Mouse (Mus musculus): ENCODE measurements around the gene Slc5a10. TPM values are rescaled to one million over a fixed set of nuclear protein-coding genes. Genes with fewer than 3 reads are reported as not detected.

Slc5a10 gene
- polyA plus RNA-seq, 1 experiment from 2014 or later = 0.06 TPM

GRCm38 (mm10) chr11:61713157-61713855, 7.3 kb downstream of the Slc5a10 start:
- H3K4me3 ChIP-seq (ENCODE audit: low read depth, low read length) = no peak overlapping the region

GRCm38 (mm10) chr11:61708928-61709327, 11.7 kb downstream of the Slc5a10 start:
- no peak for ATAC-seq
- WGBS = 75% methylated on average over 3 of the region's 3 CpGs
- no peaks in the 10 kb centered on the region for H3K9me3 ChIP-seq (ENCODE audit: low read length)

More at GRCm38 (mm10) chr11:61713157-61713855, 7.3 kb downstream of the Slc5a10 start:
- WGBS = 70% methylated on average over 15 of the region's 15 CpGs
- Histone ChIP-seq H3K9ac (replicated peaks; ENCODE audit: low read depth) (no peak overlapping the region), H3K27ac (ENCODE audit: low read length) (no peak overlapping the region), H3K9me3 (ENCODE audit: low read length) (no peaks in the 10 kb centered on the region), H3K4me1 (ENCODE audit: insufficient read depth, low read depth, low read length) (no peaks in the 10 kb centered on the region), H3K27me3 (replicated peaks; ENCODE audit: insufficient read depth, low read length) (no peaks in the 10 kb centered on the region), H3K4me2 (replicated peaks; ENCODE audit: low read depth, low read length) (no peak overlapping the region), H3K36me3 (ENCODE audit: insufficient read depth, low read length) (no peaks in the 10 kb centered on the region)
- ATAC-seq (no peak), DNase-seq (ENCODE audit: low spot score) (no peak)
- TF ChIP-seq EP300 (IDR thresholded peaks at IDR 0.05) (no peak), CTCF (IDR thresholded peaks at IDR 0.05) (no peak)

DNA sequence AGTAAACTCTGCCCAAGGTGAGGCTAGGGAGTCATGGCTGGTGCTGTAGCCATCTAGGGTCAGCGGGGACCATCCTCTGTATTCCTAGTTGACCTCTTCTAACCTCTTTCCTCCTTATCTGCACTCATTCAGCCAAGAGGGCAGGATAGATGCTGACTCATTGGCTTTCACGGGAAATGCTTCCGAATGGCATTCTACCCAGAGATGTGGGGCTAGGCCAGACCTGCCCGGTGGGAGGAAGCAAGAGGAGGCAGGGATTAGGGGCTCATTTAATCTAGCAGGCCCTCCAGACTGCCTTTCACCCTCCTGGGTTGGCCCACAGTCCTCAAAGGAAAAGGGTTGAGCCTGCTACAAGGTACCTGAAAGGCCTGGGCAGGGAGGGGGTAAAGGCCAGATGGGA, 14.4 kb downstream of the Slc5a10 start:
- Histone ChIP-seq H3K9ac (replicated peaks; ENCODE audit: low read depth) (no peak overlapping the region), H3K27ac (ENCODE audit: low read length) (no peak overlapping the region), H3K4me3 (ENCODE audit: low read depth, low read length) (no peak overlapping the region), H3K4me1 (ENCODE audit: insufficient read depth, low read depth, low read length) (no peaks in the 10 kb centered on the region), H3K27me3 (replicated peaks; ENCODE audit: insufficient read depth, low read length) (no peaks in the 10 kb centered on the region), H3K36me3 (ENCODE audit: insufficient read depth, low read length) (no peaks in the 10 kb centered on the region), H3K4me2 (replicated peaks; ENCODE audit: low read depth, low read length) (no peak overlapping the region), H3K9me3 (ENCODE audit: low read length) (no peaks in the 10 kb centered on the region)
- DNase-seq (ENCODE audit: low spot score) (no peak), ATAC-seq (no peak)
- WGBS = 53% methylated on average over 4 of the region's 4 CpGs
- no peak for TF ChIP-seq CTCF (IDR thresholded peaks at IDR 0.05)
- no peak for TF ChIP-seq EP300 (IDR thresholded peaks at IDR 0.05)

More at GRCm38 (mm10) chr11:61708928-61709327, 11.7 kb downstream of the Slc5a10 start:
- no peak overlapping the region for H3K9ac ChIP-seq (replicated peaks; ENCODE audit: low read depth)
- no peaks in the 10 kb centered on the region for H3K36me3 ChIP-seq (ENCODE audit: insufficient read depth, low read length)
- no peak overlapping the region for H3K4me2 ChIP-seq (replicated peaks; ENCODE audit: low read depth, low read length)
- H3K27me3 ChIP-seq (replicated peaks; ENCODE audit: insufficient read depth, low read length) = no peaks in the 10 kb centered on the region
- no peak overlapping the region for H3K27ac ChIP-seq (ENCODE audit: low read length)
- H3K4me1 ChIP-seq (ENCODE audit: insufficient read depth, low read depth, low read length) = no peaks in the 10 kb centered on the region
- H3K4me3 ChIP-seq (ENCODE audit: low read depth, low read length) = no peak overlapping the region
- DNase-seq (ENCODE audit: low spot score) = no peak
- TF ChIP-seq CTCF (IDR thresholded peaks at IDR 0.05) (no peak), EP300 (IDR thresholded peaks at IDR 0.05) (no peak)

- no peak overlapping the region for H3K4me2 ChIP-seq (replicated peaks; ENCODE audit: low read depth, low read length)
- H3K9ac ChIP-seq (replicated peaks; ENCODE audit: low read depth) = no peak overlapping the region
- WGBS = 87% methylated on average over 2 of the region's 2 CpGs
- H3K4me3 ChIP-seq (ENCODE audit: low read depth, low read length) = no peak overlapping the region
- DNase-seq (ENCODE audit: low spot score) = no peak
- H3K9me3 ChIP-seq (ENCODE audit: low read length) = no peaks in the 10 kb centered on the region
- TF ChIP-seq EP300 (IDR thresholded peaks at IDR 0.05) (no peak), CTCF (IDR thresholded peaks at IDR 0.05) (no peak)
- H3K36me3 ChIP-seq (ENCODE audit: insufficient read depth, low read length) = no peaks in the 10 kb centered on the region
- H3K4me1 ChIP-seq (ENCODE audit: insufficient read depth, low read depth, low read length) = no peaks in the 10 kb centered on the region
- no peak for ATAC-seq
- H3K27me3 ChIP-seq (replicated peaks; ENCODE audit: insufficient read depth, low read length) = no peaks in the 10 kb centered on the region
- no peak overlapping the region for H3K27ac ChIP-seq (ENCODE audit: low read length)
These were observed 15.0 kb downstream of the Slc5a10 start for GRCm38 (mm10) chr11:61705581-61705980.

DNA sequence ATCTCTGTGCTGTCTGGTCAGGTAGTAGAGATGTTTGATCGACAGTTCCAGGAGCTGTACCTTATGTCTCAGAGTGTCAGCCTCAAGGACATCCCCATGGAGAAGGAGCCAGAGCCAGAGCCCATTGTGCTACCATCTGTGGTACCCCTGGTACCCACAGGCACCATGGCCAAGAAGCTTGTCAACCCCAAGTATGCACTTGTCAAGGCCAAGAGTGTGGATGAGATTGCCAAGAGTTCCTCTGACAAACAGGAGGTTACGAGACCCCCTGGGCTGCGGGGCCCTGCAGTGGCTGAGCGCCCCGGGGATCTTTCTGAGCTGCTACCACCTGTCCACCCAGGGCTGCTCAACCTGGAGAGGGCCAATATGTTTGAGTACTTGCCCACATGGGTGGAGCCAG, 18.1 kb downstream of the Slc5a10 start:
- Histone ChIP-seq H3K4me3 (ENCODE audit: low read depth, low read length) (no peak overlapping the region), H3K27ac (ENCODE audit: low read length) (no peak overlapping the region), H3K9ac (replicated peaks; ENCODE audit: low read depth) (no peak overlapping the region), H3K9me3 (ENCODE audit: low read length) (no peaks in the 10 kb centered on the region), H3K4me1 (ENCODE audit: insufficient read depth, low read depth, low read length) (no peaks in the 10 kb centered on the region), H3K27me3 (replicated peaks; ENCODE audit: insufficient read depth, low read length) (no peaks in the 10 kb centered on the region), H3K4me2 (replicated peaks; ENCODE audit: low read depth, low read length) (no peak overlapping the region), H3K36me3 (ENCODE audit: insufficient read depth, low read length) (no peaks in the 10 kb centered on the region)
- WGBS = 93% methylated on average over 5 of the region's 5 CpGs
- TF ChIP-seq EP300 (IDR thresholded peaks at IDR 0.05) (no peak), CTCF (IDR thresholded peaks at IDR 0.05) (no peak)
- DNase-seq (ENCODE audit: low spot score) (no peak), ATAC-seq (no peak)

DNA sequence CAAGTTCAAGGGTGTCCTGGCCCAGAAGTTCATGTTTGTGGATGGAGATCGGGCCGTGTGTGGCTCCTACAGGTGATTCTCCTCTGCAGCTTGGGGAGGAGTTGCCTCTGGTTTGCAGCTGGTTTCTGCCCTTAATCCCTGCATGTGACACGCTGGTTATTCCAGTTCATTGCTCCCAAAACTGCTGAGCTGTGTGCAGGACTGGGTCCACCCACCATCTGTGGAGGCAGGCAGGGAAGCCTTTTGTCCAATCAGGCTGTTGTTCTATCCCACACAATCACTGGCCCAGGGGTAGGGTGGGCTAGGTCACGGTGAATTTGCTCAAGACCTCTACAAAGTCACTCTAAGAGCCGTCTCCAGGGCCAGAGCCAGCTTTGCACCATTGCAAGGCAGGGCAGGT, 18.9 kb downstream of the Slc5a10 start:
- no peak overlapping the region for H3K4me3 ChIP-seq (ENCODE audit: low read depth, low read length)
- no peaks in the 10 kb centered on the region for H3K36me3 ChIP-seq (ENCODE audit: insufficient read depth, low read length)
- 82% methylated on average over 5 of the region's 5 CpGs for WGBS
- H3K9me3 ChIP-seq (ENCODE audit: low read length) = no peaks in the 10 kb centered on the region
- no peaks in the 10 kb centered on the region for H3K4me1 ChIP-seq (ENCODE audit: insufficient read depth, low read depth, low read length)
- H3K27me3 ChIP-seq (replicated peaks; ENCODE audit: insufficient read depth, low read length) = no peaks in the 10 kb centered on the region
- no peak overlapping the region for H3K9ac ChIP-seq (replicated peaks; ENCODE audit: low read depth)
- no peak overlapping the region for H3K27ac ChIP-seq (ENCODE audit: low read length)
- DNase-seq (ENCODE audit: low spot score) (no peak), ATAC-seq (no peak)
- H3K4me2 ChIP-seq (replicated peaks; ENCODE audit: low read depth, low read length) = no peak overlapping the region
- TF ChIP-seq EP300 (IDR thresholded peaks at IDR 0.05) (no peak), CTCF (IDR thresholded peaks at IDR 0.05) (no peak)

Data from lung, postnatal 0 days (tissue).